Mouse (Mus musculus): ENCODE measurements around the gene Sap30bp. TPM values are rescaled to one million over a fixed set of nuclear protein-coding genes. Genes with fewer than 3 reads are reported as not detected.

Gene Sap30bp
- total and polyA plus RNA-seq, 3 experiments = 49.1 to 69.2 TPM; not detected in 1

GRCm38 (mm10) chr11:115931235-115931634, 1.8 kb upstream of the Sap30bp start:
- H3K36me3 ChIP-seq (ENCODE audit: control insufficient read depth in 1 of 2, insufficient read depth in 2 of 2, low read length in 2 of 2) = peaks cover 4 to 9% of the 10 kb centered on the region in 2 experiments
- TF ChIP-seq ZKSCAN1 (IDR thresholded peaks at IDR 0.05; ENCODE audit: low read depth, low read length) = no peak
- no peak for TF ChIP-seq ZC3H11A (IDR thresholded peaks at IDR 0.05; ENCODE audit: low read depth, low read length)
- TF ChIP-seq TCF12 (IDR thresholded peaks at IDR 0.05; ENCODE audit: low read depth, low read length) = no peak
- no peak for TF ChIP-seq RCOR1 (IDR thresholded peaks at IDR 0.05; ENCODE audit: low read depth, low read length)
- TF ChIP-seq TAL1 (IDR thresholded peaks at IDR 0.05; ENCODE audit: low read length) = no peak
- no peak for TF ChIP-seq USF1 (IDR thresholded peaks at IDR 0.05; ENCODE audit: low read depth, low read length)
- TF ChIP-seq JUND (IDR thresholded peaks at IDR 0.05; ENCODE audit: low read depth, low read length) = no peak
- no peak for TF ChIP-seq MYC (IDR thresholded peaks at IDR 0.05; ENCODE audit: low read depth, low read length)
- peaks cover 28% of the 10 kb centered on the region for H3K79me2 ChIP-seq (ENCODE audit: control insufficient read depth, insufficient read depth, low read length, poor library complexity)
- H3K27ac ChIP-seq (ENCODE audit: control insufficient read depth, low read depth, low read length) = no peak overlapping the region
- no peak overlapping the region for H3K4me3 ChIP-seq (ENCODE audit: control insufficient read depth in 1 of 2, insufficient read depth in 1 of 2, low read depth in 2 of 2, low read length in 2 of 2)
- no peaks in the 10 kb centered on the region for H3K9me3 ChIP-seq (replicated peaks; ENCODE audit: insufficient read depth, low read length)
- DNase-seq (ENCODE audit: low read depth, low spot score) = no peak
- peaks cover 9 to 11% of the 10 kb centered on the region in 2 experiments; a peak in 3 of 4 replicates for H3K4me1 ChIP-seq (ENCODE audit: control insufficient read depth in 1 of 2, insufficient read depth in 2 of 2, low read length in 2 of 2)
- no peaks in the 10 kb centered on the region for H3K27me3 ChIP-seq (ENCODE audit: control insufficient read depth in 1 of 2, insufficient read depth in 2 of 2, low read length in 2 of 2)
- H3K9ac ChIP-seq (ENCODE audit: control insufficient read depth, low read depth, low read length, poor library complexity, severe bottlenecking) = no peak overlapping the region

DNA sequence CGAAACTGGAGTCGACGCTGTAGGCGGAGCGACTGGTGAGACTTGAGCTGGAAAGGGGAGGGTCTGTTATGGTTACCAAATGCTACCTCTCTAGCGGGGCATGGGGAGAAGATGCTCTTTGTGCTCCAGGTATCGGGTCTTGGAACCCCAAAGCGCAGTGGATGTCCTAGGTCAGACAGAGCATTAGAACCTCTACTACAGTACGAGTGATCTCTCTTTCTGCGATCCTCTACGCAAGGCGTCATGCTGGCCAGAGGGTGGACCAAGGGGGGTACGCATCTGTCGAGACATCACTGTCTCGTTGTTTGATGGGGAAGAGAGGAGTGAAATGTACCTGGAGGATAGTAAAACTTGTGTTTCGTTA, 647 bp downstream of the Sap30bp start:
- Histone ChIP-seq H3K79me2 (ENCODE audit: control insufficient read depth, insufficient read depth, low read length, poor library complexity) (peaks cover 28% of the 10 kb centered on the region), H3K36me3 (ENCODE audit: control insufficient read depth in 1 of 2, insufficient read depth in 2 of 2, low read length in 2 of 2) (peaks cover 4 to 9% of the 10 kb centered on the region in 2 experiments), H3K9me3 (replicated peaks; ENCODE audit: insufficient read depth, low read length) (no peaks in the 10 kb centered on the region), H3K4me3 (ENCODE audit: control insufficient read depth in 1 of 2, insufficient read depth in 1 of 2, low read depth in 2 of 2, low read length in 2 of 2) (peak overlapping the region; percentile 90 to 95), H3K4me1 (ENCODE audit: control insufficient read depth in 1 of 2, insufficient read depth in 2 of 2, low read length in 2 of 2) (peaks cover 9 to 11% of the 10 kb centered on the region in 2 experiments; a peak in 3 of 4 replicates), H3K27me3 (ENCODE audit: control insufficient read depth in 1 of 2, insufficient read depth in 2 of 2, low read length in 2 of 2) (no peaks in the 10 kb centered on the region), H3K27ac (ENCODE audit: control insufficient read depth, low read depth, low read length) (peak overlapping the region; percentile 55), H3K9ac (ENCODE audit: control insufficient read depth, low read depth, low read length, poor library complexity, severe bottlenecking) (peak overlapping the region; percentile 86)
- no peak for TF ChIP-seq TCF12 (IDR thresholded peaks at IDR 0.05; ENCODE audit: low read depth, low read length)
- TF ChIP-seq CHD1 (IDR thresholded peaks at IDR 0.05; ENCODE audit: low read depth, low read length) = 0 out of 2 replicates have a peak, but pooled peaks have one; percentile 6
- peak; percentile 18; the same call in 1 of the 2 replicates for TF ChIP-seq MXI1 (IDR thresholded peaks at IDR 0.05; ENCODE audit: low read depth, low read length)
- TF ChIP-seq POLR2A (IDR thresholded peaks at IDR 0.05; ENCODE audit: control insufficient read depth in 1 of 2, insufficient read depth in 1 of 2, low read depth in 1 of 2, low read length in 2 of 2, poor library complexity in 1 of 2) = no peak
- 0 out of 2 replicates have a peak, but pooled peaks have one; percentile 3 for TF ChIP-seq E2F4 (IDR thresholded peaks at IDR 0.05; ENCODE audit: borderline replicate concordance, low read depth, low read length)
- no peak for TF ChIP-seq KAT2A (conservative IDR thresholded peaks at IDR 0.05; ENCODE audit: low read depth, low read length)
- no peak for DNase-seq (ENCODE audit: low read depth, low spot score)

GRCm38 (mm10) chr11:115939690-115940329, 6.7 kb downstream of the Sap30bp start:
- H3K9me3 ChIP-seq (replicated peaks; ENCODE audit: insufficient read depth, low read length) = no peaks in the 10 kb centered on the region
- H3K27me3 ChIP-seq (ENCODE audit: control insufficient read depth in 1 of 2, insufficient read depth in 2 of 2, low read length in 2 of 2) = no peaks in the 10 kb centered on the region
- H3K79me2 ChIP-seq (ENCODE audit: control insufficient read depth, insufficient read depth, low read length, poor library complexity) = peaks cover 7% of the 10 kb centered on the region
- no peak overlapping the region for H3K27ac ChIP-seq (ENCODE audit: control insufficient read depth, low read depth, low read length)
- no peak overlapping the region for H3K9ac ChIP-seq (ENCODE audit: control insufficient read depth, low read depth, low read length, poor library complexity, severe bottlenecking)
- peak; percentile 89 for DNase-seq (ENCODE audit: low read depth, low spot score)
- H3K36me3 ChIP-seq (ENCODE audit: control insufficient read depth in 1 of 2, insufficient read depth in 2 of 2, low read length in 2 of 2) = peaks cover 0 to 6% of the 10 kb centered on the region in 2 experiments; a peak in 2 of 4 replicates
- H3K4me1 ChIP-seq (ENCODE audit: control insufficient read depth in 1 of 2, insufficient read depth in 2 of 2, low read length in 2 of 2) = peaks cover 0 to under 1% of the 10 kb centered on the region in 2 experiments; a peak in 1 of 4 replicates
- H3K4me3 ChIP-seq (ENCODE audit: control insufficient read depth in 1 of 2, insufficient read depth in 1 of 2, low read depth in 2 of 2, low read length in 2 of 2) = no peak overlapping the region
- TF ChIP-seq KAT2A (conservative IDR thresholded peaks at IDR 0.05; ENCODE audit: low read depth, low read length) (no peak), HCFC1 (IDR thresholded peaks at IDR 0.05; ENCODE audit: low read depth, low read length) (0 out of 2 replicates have a peak, but pooled peaks have one; percentile 14), MAFK (IDR thresholded peaks at IDR 0.05; ENCODE audit: borderline replicate concordance, low read depth, low read length) (no peak), RCOR1 (IDR thresholded peaks at IDR 0.05; ENCODE audit: low read depth, low read length) (no peak), GATA1 (IDR thresholded peaks at IDR 0.05; ENCODE audit: low read depth, low read length) (0 out of 2 replicates have a peak, but pooled peaks have one; percentile 9), USF1 (IDR thresholded peaks at IDR 0.05; ENCODE audit: low read depth, low read length) (no peak), ZMIZ1 (IDR thresholded peaks at IDR 0.05; ENCODE audit: low read depth, low read length) (no peak), POLR2A (IDR thresholded peaks at IDR 0.05; ENCODE audit: control insufficient read depth in 1 of 2, insufficient read depth in 1 of 2, low read depth in 1 of 2, low read length in 2 of 2, poor library complexity in 1 of 2) (no peak), TCF12 (IDR thresholded peaks at IDR 0.05; ENCODE audit: low read depth, low read length) (no peak), ZKSCAN1 (IDR thresholded peaks at IDR 0.05; ENCODE audit: low read depth, low read length) (no peak), POLR2AphosphoS5 (IDR thresholded peaks at IDR 0.05; ENCODE audit: borderline replicate concordance, low read depth, low read length) (no peak), MAX (IDR thresholded peaks at IDR 0.05; ENCODE audit: low read length) (no peak), CTCF (IDR thresholded peaks at IDR 0.05 in 2 of 3, conservative IDR thresholded peaks at IDR 0.05 in 1 of 3; ENCODE audit: control insufficient read depth in 1 of 3, insufficient read depth in 1 of 3, low read depth in 2 of 3, low read length in 3 of 3, poor library complexity in 1 of 3, severe bottlenecking in 1 of 3) (peak; percentile 48 to 98 (median 90)), EP300 (IDR thresholded peaks at IDR 0.05; ENCODE audit: low read depth in 1 of 2, low read length in 2 of 2) (no peak), SIN3A (IDR thresholded peaks at IDR 0.05; ENCODE audit: low read length) (peak; percentile 71), MXI1 (IDR thresholded peaks at IDR 0.05; ENCODE audit: low read depth, low read length) (no peak), JUND (IDR thresholded peaks at IDR 0.05; ENCODE audit: low read depth, low read length) (0 out of 2 replicates have a peak, but pooled peaks have one; percentile 17)

All from MEL (cell line).